Mouse (Mus musculus): Measurements from ENCODE around the gene Msh4.

Gene Msh4

GRCm38 (mm10) chr3:153906136-153906871, at the start of gene Msh4:
Msh4 (minus strand) TSS chr3:153906138.
- no peak for DNase-seq (ENCODE audit: low spot score)

DNA sequence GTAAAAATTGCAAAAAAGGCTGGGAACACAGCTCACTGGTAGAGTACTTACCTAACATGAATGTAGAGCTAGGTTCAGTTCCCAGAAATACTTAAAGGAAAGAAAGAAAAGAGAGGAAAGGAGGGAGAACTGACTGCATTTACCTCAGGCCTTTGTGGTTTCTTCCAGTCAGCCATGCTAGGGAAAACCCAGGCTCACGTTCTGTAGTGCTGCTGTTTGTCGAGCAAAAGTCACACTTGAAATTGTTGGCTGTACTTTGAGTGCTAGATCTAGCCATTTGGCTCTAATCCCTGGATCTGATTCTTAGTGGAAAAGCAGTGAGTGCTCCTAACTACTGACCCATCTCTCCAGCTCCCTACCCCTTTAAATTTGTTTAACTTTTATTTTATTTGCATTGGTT, 42.2 kb upstream of the Msh4 start:
- DNase-seq (ENCODE audit: low spot score) = no peak

GRCm38 (mm10) chr3:153947271-153947670, 41.3 kb upstream of the Msh4 start:
- no peak for DNase-seq (ENCODE audit: low spot score)

DNA sequence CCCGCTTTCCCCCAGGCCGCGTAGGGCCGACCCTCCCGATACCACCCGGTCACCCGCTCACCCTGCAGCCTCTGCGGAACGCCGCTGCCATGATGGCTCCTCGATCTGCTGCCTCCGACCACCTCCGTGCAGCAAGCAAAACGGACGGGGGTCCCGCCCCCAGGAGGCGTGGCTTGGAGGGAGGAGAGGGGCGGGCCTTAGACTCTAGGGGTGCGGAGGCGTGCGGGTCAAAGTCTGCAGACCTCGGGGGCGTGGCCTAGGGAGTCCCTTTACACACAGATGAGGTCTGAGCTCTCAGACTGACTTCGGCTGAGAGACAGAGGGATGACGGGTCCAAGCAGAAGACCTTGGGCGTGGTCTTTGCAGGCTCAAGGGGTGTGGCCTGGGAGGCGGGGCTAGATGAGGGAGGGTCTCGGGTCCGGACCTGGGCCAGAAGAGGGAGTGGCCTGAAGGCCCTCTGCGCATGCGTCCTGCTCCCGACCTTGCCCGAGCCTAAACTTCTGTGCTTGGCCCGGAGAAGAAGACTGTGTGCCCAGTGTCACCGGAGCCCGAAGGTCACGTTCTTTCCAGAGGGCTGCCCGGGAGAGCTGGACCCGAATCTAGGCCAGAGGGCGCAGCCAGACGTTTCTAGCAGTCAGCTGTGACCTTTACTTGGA, 38.5 kb upstream of the Msh4 start, which contains the start of gene Acadm:
Gene Acadm, minus strand, starts transcription at position 298 of the 656 bp plus-strand sequence.
- DNase-seq (ENCODE audit: low spot score) = peak; percentile 99

DNA sequence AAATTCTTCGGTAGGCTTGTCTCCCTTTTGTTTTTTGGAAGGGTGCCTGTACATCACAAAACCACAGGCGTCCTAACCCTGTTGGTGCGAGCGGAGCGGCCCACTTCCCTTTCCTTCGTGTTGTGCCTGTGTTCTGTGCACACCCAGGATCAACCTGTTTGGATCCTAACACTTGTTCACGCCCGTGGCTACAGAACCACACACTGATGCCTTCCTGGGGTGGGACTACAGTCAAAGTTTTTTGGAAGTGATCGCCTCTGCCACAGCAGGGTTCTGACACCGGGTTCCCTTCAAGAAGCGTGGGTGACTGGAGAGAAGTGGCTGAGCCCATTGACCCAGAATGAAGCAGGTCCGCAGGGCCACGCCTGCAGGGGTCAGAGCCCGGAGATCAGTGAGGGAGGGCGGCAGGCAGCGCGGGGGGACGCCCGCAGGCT, 38.0 kb upstream of the Msh4 start:
- DNase-seq (ENCODE audit: low spot score) = no peak

DNA sequence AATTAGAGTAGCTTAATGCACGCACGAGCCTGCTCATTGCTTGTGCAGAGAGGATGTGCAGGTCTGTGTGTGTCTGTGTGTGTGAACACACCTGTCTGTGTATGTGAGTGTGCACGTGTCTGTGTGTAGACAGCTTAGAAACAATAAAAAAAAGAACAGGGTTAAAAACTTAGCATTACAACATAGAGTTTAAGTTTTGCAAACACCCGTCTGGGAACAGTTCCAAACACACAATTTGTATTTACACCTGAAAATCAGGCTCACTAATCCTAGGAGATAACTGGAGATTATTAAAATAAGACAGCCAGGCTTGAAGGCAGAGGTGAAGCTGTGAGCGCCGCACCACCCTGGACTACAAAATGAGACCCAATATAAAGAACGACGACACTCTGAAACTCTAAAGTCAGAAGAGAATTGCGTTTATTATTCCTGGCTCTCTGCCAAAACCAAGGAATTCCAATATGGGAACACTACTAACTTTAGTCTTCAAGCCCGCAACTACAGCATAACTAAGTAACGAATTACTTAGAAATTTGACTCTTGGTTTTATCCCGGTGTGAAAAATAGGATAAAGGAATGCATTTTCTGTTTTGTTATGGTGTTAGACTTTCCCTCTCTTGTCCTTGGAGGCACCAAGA, 37.2 kb upstream of the Msh4 start:
- no peak for DNase-seq (ENCODE audit: low spot score)

DNA sequence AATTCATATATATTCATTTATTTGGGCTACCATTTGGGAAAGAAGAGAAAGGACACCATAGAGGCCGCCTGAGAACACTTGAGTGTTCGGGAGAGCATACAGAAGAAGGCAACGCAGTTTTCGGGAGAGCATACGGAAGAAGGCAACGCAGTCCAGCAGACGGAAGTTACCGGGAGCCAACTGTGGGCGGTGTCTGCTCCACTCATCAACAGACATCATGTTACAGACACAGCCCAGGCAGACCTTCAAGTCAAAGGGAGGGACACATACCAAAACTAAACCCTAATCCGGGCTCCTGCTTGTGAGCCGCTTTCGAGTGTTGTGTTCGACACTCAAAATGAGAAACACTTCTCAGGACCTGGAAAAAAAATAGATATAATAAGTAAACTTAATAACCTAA, 35.7 kb upstream of the Msh4 start:
- DNase-seq (ENCODE audit: low spot score) = no peak

DNA sequence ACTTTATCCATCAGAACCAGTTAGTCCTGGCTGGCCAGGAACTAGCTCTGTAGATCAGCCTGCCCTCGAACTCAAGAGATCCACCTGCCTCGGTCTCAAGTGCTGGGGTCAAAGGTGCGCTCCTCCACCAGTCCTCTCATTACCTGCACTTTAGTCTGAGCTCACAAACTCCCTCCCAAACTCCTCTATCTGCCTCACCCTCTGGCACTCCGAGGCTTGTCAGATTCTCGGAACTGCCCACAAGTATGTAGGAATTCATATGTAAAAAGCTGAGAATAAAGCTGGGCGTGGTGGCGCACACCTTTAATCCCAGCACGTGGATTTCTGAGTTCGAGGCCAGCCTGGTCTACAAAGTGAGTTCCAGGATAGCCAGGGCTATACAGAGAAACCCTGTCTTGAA, 34.5 kb upstream of the Msh4 start:
- DNase-seq (ENCODE audit: low spot score) = no peak

- DNase-seq (ENCODE audit: low spot score) = no peak
These were observed 34.1 kb upstream of the Msh4 start for GRCm38 (mm10) chr3:153940021-153940420.

- DNase-seq (ENCODE audit: low spot score) = no peak
These were observed 31.3 kb upstream of the Msh4 start for GRCm38 (mm10) chr3:153937116-153937810.

DNA sequence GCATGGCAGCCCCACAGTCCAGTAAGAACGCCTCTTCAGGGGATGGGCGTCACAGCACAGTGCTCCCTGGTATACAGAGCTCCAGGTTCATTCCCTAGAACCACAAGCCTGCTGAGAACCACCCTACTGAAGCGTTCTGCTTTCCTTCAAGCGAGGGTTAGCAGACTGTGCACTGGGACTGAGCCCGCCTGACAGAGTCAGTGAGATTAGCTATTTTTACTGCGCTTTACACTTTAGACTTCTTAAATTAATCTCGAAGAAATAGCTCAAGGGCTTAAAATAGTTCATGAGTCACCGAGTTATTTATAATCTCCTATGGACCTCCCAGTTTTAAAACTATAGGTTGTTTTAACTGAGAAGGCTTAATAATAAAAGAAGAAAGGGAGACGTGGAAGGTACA, 29.9 kb upstream of the Msh4 start:
- DNase-seq (ENCODE audit: low spot score) = no peak

- DNase-seq (ENCODE audit: low spot score) = no peak
These were observed 26.5 kb upstream of the Msh4 start for GRCm38 (mm10) chr3:153932461-153932860.

- no peak for DNase-seq (ENCODE audit: low spot score)
These were observed 23.6 kb upstream of the Msh4 start for GRCm38 (mm10) chr3:153929526-153929925.

GRCm38 (mm10) chr3:153926333-153926732, 20.4 kb upstream of the Msh4 start:
- DNase-seq (ENCODE audit: low spot score) = no peak

DNA sequence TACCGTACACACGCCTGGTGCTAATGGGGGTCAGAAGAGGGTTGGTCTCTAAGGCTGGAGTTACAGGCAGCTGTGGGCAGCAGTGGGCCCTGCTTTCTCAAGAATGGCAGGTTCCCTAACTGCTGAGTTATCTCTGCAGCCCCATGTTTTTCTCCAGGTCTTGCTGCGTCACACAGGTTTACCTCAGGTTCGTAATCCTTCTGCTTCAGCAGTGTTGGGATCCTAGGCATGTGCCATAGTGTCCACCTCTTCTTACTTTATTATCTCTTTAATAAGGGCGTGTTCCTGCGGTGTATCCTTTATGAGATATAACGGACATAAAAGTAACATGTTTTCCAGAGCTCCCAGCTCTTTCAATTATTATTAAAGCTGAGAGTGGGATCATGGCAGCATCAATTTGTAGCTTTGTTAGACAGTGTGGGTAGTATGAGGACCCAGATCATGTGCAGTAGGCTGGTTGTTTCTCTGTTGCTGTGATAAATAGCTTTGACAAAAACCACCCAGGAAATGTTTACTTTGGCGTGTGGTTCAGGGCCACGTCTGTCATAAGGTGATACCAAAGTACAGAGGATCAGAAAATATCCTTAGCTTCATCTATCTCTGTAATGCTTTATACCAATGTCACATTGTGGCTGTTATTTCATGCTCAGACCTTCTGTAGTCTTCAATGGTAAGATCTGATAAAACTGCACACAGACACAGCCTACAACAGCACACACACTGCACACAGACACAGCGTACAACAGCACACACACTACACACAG, 15.4 kb upstream of the Msh4 start:
- no peak for DNase-seq (ENCODE audit: low spot score)

- DNase-seq (ENCODE audit: low spot score) = no peak
These were observed 11.3 kb upstream of the Msh4 start for GRCm38 (mm10) chr3:153917200-153917599.

DNA sequence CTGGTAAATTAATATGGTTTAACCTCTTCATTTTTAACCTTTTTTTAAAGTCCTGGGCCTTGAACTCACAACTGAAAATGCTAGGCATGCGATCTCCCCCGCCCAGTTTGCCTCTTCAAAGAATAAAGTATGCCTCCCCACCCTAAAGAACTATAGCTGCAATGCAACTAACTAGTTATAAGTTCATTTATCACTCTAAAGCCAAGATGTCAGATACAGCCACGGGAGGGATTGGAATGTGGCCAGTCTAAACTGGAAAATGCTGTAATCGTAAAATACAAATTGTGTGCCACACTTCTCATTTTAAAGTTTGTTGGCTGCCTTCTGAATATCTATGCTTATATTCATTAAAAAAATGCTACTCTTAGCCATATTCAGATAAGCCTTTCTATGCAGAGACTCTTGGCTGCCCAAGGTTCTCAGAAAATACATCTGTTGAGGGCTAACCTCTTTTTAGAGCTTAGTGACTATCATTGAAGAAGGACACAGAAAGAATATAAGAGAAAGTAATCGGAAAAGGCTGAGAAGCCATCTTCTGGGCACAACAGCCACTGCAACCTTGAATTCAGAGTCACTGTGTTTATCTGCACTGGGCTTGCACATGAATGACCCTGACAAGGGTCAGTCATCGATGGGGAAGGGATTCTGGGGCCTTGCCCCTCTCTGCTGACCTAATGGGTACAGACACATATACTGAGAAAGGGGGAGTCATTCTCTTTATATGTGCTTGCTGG, 7.7 kb upstream of the Msh4 start:
- no peak for DNase-seq (ENCODE audit: low spot score)

DNA sequence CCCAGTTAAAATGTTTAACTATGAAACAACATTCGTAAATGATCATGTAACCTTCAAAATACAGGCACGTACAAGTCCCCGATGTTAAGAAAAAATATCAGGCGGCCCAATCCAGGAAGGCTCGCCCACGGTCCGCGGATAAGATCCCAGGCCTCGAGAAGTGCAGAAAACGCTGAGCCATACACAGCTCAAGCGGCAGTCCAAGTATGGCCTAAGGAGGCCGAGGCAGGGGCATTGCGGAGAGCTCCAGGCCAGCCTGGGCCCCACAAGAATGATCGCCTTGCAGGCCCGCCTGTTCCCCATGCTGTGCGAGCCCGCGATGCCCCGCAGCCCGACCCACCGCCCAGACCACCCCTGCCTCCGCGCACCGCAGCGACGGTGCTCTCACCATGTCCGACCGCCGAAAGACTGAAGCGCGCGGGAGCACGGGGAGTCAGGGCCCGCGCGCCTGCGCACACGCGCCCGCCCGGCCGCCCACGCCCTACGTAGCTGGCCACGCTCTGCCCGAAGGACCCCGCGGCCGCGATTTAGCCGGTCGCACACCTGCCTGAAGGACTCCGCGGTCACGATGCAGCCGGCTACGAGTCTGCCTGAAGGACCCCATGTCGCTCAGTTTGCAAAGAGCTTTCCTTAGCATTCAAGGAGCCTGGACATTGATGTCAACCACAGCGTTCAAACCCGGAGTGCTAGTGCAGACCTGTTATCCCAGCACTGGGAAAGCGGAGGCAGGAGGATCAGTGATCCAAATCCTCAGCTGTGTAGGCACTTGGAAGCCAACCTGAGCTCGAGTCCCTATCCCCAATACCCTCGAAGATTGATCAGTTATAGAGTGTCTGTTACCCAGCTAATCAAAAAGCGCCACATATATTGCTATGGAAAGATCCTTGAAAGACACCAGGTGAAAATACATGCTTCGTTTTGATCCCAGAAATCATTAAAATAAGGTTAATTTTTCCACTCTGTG, 6.9 kb upstream of the Msh4 start, which contains the start of gene Rabggtb:
Gene Rabggtb, minus strand, starts transcription at position 464 of the 964 bp plus-strand sequence.
- peak; percentile 96 for DNase-seq (ENCODE audit: low spot score)

GRCm38 (mm10) chr3:153911882-153912440, 6.0 kb upstream of the Msh4 start:
- DNase-seq (ENCODE audit: low spot score) = no peak

All from testis, postnatal 10 days (tissue).